Mouse (Mus musculus): Measurements from ENCODE around the gene Mt4.

Gene Mt4

DNA sequence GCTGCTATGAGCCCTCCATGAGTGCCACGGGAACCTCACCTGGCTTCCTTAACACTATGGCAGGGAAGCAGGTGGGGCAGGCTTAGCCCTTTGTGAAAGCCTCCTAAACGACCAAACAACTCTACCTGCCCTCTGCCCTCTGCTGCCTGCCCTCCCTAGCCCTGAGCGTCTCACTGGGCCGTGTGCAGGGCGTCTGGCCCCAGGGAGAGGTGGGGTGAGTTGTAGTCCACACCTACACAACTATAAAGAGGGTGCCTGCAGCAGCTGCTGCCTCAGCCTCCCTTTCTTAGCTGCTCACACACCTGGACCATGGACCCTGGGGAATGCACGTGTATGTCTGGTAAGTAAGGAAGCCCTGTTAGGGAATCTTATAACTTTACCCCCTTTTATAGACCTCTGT is at the start of gene Mt4:
TSS of gene Mt4 (plus strand) at position 265 of the 400 bp plus-strand sequence.
- DNase-seq (ENCODE audit: low read depth, low spot score) = no peak

DNA sequence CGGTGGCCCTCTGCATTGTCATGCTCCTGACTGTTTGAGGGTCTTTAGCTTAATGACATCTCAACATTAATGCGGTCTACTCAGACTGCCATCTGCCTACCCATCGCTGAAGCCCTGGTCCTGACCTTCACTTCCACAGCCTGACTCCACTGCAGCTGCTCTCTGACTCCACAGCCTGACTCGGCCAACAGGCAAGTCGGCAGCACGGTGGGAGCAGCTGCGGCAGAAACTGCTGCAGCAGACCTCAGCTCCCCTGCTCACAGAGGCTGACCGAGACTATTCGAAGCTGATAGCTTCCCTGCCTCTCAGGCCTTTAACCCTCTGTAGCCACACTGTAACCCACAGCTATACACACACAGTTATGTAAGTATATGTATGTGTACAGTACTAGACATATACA is 49.0 kb upstream of the Mt4 start:
- no peak for DNase-seq (ENCODE audit: low read depth, low spot score)

GRCm38 (mm10) chr8:94089715-94090114 is 47.3 kb upstream of the Mt4 start:
- DNase-seq (ENCODE audit: low read depth, low spot score) = peak; percentile 65

GRCm38 (mm10) chr8:94092848-94093247 is 44.1 kb upstream of the Mt4 start:
- DNase-seq (ENCODE audit: low read depth, low spot score) = no peak

DNA sequence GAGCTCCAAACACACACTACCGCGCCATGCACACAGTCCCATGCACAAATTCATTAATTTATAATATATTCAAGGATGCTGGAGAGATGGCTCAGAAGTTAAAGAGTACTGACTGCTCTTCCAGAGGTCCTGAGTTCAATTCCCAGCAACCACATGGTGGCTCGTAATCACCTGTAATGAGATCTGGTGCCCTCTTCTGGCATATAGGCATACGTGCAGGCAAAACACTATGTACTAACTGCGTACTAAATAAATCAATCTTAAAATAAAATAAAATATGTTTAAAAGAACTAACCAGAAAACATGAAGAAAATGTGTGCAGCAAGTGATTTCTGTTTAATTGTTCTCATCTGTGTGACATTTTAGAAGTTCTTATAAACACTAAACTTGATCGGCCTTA is 42.7 kb upstream of the Mt4 start:
- peak; percentile 69 for DNase-seq (ENCODE audit: low read depth, low spot score)

GRCm38 (mm10) chr8:94098081-94098974 is 38.7 kb upstream of the Mt4 start, which contains the start of gene Bbs2:
Gene Bbs2, minus strand, starts transcription at chr8:94098928.
- peak; percentile 99 for DNase-seq (ENCODE audit: low read depth, low spot score)

- no peak for DNase-seq (ENCODE audit: low read depth, low spot score)
These were observed 38.0 kb upstream of the Mt4 start for GRCm38 (mm10) chr8:94098996-94099395.

GRCm38 (mm10) chr8:94104146-94104545 is 32.9 kb upstream of the Mt4 start:
- DNase-seq (ENCODE audit: low read depth, low spot score) = peak; percentile 41

DNA sequence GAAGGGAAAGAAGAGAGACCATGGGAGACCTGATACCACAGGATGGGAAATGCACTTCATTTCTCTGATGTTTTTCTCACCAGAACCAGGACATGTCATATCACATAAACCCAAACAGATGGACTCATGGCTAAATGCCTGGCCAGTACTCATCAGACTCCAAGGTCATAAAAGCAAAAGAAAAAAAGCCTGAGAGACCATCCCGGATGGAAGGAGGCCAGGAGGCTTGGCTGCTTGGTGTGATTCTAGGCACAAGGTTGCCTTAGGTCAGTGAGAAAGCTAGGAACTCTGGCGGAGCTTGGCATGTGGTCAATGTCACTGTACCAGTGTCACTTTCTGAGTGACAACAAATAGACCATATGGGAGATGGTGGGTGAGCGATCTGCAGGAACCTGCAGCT is 29.1 kb upstream of the Mt4 start:
- no peak for DNase-seq (ENCODE audit: low read depth, low spot score)

- DNase-seq (ENCODE audit: low read depth, low spot score) = no peak
These were observed 27.6 kb upstream of the Mt4 start for GRCm38 (mm10) chr8:94109396-94109795.

DNA sequence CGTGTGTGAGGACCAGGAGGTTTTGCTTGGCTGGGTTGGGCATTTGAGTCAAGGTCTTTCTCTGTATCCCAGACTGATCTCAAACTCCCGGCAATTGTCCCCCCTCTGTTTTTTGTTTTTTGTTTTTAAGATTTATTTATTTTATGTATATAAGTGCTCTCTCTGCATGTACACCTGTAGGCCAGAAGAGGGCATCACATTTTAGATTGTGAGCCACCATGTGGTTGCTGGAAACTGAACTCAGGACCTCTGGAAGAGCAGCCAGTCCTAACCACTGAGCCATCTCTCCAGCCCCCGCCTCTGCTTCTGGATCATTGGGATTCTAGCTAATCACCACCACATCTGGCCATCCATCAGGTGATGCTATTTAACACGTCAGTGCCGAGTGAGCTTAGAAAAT is 27.2 kb upstream of the Mt4 start:
- peak; percentile 55 for DNase-seq (ENCODE audit: low read depth, low spot score)

- no peak for DNase-seq (ENCODE audit: low read depth, low spot score)
These were observed 26.3 kb upstream of the Mt4 start for GRCm38 (mm10) chr8:94110526-94111177.

DNA sequence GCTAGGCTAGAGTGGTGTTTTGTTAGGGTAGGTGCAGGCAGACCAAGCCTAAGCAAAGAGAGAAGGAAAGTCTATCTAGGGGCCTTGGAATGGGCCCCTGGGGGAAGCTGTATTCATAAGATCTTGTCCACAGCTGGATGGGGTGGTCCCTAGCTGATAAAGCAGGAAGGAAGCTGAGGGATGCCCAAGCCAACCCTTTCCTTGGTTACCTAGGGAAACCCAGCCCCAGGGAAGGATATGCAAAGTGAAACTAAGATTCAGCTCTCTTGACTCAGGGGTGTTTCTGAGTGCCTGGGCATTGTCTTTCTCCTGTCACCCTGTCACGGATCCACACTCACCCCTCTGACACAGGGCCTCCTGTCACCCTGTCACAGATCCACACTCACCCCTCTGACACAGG is 23.6 kb upstream of the Mt4 start:
- no peak for DNase-seq (ENCODE audit: low read depth, low spot score)

- DNase-seq (ENCODE audit: low read depth, low spot score) = no peak
These were observed 23.0 kb upstream of the Mt4 start for GRCm38 (mm10) chr8:94113972-94114371.

GRCm38 (mm10) chr8:94118776-94119430 is 18.1 kb upstream of the Mt4 start:
- peak; percentile 62 for DNase-seq (ENCODE audit: low read depth, low spot score)

DNA sequence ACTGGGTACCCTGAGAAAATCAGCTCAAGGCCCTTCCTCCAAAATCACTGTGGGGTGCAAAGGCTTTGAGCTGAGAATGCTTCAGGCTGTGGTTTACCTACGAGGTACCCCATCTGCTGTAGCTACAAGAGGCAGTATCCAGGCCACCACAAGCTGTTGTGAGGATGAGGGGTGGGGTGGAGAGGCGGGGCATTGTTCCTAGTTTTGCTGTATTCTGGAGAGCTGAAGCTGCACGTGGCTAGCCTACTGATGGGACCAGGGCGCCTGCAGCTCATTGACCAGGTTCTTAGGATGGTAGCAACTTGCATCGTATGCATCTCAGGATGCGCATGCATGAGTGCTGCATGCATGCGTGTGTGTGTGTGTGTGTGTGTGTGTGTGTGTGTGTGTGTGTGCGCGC is 15.4 kb upstream of the Mt4 start:
- DNase-seq (ENCODE audit: low read depth, low spot score) = peak; percentile 44

DNA sequence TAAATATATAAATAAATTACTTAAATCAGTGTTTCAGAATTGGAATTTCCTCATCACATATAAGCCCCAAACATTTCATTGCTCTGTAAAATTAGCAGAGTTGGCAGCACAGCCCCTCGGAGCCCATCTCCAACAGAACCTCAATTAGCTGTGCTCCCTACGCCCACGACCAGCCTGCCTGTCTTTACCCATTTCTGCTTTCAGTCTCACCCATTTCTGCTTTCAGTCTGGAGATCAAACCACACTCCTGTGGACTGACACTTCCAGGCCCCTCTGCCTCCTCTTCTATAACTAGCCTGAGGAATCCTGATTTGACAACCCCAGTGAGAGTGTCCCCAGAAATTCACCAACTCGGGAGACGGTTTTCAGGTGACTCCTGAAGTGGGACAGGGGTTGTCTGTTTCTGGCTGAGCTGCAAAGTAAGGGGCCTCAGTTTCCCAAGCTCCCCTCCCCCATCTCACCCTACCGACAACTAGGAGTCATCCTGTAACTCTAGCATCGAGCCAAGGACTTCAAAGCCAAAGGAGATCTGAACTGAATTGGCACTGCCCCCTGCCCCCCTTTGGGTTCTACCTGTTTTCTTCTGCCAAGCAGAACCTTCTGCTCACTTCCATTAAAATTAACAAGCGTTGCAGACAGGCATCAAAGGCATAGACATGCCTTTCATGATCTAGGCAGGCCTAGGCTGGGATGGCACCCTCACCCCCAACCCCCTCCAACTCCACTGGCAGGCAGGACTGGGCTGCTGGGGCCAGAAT is 14.1 kb upstream of the Mt4 start:
- no peak for DNase-seq (ENCODE audit: low read depth, low spot score)

GRCm38 (mm10) chr8:94127711-94128110 is 9.3 kb upstream of the Mt4 start:
- no peak for DNase-seq (ENCODE audit: low read depth, low spot score)

DNA sequence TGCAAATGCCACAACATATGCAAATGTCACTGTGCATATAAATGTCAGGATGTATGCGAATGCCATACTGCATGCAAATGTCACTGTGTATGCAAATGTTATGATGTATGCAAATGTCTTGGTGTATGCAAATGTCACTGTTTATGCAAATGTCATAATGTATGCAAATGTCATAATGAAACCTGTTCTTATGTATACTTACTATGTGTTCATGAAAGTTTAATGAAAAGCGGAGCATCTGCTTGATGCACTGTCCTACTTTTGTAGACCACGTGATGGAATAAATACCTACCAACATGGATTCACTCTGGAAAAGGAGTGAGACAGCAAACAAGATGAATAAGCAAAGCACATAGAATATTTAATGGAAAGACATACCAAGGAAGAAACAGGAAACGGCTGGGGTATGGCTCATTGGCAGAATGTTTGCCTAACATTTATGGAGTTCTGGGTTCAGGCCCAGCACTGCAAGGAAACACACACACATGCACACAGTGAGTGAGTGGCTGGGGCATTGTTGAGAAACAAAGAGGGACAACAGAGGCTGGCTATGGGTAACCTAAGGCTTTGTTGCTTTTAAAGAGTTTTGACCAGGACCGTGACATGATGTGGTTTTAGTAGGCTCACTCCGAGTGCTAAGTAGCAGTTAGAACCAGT is 7.7 kb upstream of the Mt4 start:
- DNase-seq (ENCODE audit: low read depth, low spot score) = no peak

DNA sequence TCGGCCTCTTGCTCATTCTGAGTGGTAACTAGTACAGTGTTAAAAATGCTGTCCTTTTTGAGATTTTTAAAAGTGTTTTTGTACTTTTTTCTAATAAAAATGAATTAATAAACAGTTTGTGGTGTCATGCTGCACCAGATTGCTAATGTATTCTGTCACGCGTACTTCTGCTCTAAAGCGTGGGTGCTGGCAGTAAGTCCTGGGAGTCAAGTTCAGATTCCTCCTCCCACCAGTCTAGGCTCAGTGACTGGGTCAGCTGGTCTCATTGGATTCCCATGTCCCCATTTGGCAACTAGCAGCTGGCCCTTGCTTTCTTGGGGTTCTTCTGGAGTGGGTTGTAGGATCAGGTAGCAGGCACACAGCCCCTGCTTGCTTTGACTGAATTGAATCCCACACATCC is 6.9 kb upstream of the Mt4 start:
- DNase-seq (ENCODE audit: low read depth, low spot score) = no peak

DNA sequence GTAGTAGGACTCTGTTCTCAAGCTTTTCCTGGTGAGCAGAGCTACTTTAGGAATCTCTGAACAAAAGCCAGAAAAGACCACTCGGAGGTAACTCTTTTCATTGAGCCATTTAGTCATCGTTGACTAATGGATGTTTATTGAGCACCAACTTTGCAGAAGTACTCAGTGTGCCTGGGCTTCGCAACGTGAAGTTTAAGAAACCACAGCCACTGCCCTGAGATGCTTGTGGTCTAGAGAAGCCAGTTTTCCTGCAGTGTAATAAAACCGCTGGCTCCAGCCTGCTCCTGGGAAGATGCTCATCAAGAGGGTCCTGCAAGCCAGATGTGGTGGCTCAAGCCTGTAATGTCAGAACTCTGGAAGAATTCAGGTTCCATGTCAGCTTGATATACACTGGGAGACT is 4.9 kb upstream of the Mt4 start:
- DNase-seq (ENCODE audit: low read depth, low spot score) = no peak
